Mouse (Mus musculus): Measurements from ENCODE around the gene Tsku.

- TF ChIP-seq CTCF (conservative IDR thresholded peaks at IDR 0.05; ENCODE audit: insufficient read depth, insufficient read length, low read depth, low read length), result no peak
- no peak for TF ChIP-seq POLR2A (IDR thresholded peaks at IDR 0.05; ENCODE audit: low read depth, low read length)
Measured at GRCm38 (mm10) chr7:98359951-98360620, 1.0 kb downstream of the Tsku start.
